Mouse (Mus musculus): ENCODE data around the gene Cpe. TPM values are rescaled to one million over a fixed set of nuclear protein-coding genes. Genes with fewer than 3 reads are reported as not detected.

Gene Cpe
- total RNA-seq, 4 experiments from 2014 or later: 953 to 1,190 (median 1,047) TPM

- no peak for DNase-seq
Observed at GRCm38 (mm10) chr8:64548054-64548850, 144.6 kb downstream of the Cpe start.

DNA sequence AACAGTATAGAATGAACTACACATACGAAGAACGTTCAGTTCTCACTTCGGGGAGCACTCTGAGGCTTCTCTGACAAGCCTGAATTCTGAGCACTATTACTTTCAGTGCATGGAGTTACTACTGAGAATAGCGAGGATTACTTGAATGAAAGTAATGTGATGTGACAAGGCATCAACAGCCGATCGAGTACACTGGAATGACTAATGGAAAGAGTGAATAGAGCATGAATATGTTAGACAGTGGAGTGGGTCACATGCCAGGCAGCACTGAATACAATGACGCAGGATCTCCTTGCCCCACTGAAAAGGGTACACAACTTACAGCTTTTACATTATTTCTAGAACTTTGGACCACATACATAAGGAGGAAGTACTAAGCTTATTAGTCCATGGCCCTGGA is 149.4 kb downstream of the Cpe start:
- no peak for DNase-seq

Other genes with a start within 250 kb of the Cpe start
- 100 to 1,000 TPM; 191 to 284 (median 277) TPM for gene Msmo1, start 40.7 kb upstream of the Cpe start, total RNA-seq (2022)
- 10 to 100 TPM; 49.6 to 81.4 (median 58.7) TPM for gene Klhl2, start 157.0 kb upstream of the Cpe start, total RNA-seq (2022)

All from adrenal gland, adult 8-10 months (tissue).